Mouse (Mus musculus) ES-CJ7 (cell line): ENCODE data around the gene Atl2.

Source experiments
- DNase-seq: peaks from one replicate; pipeline ENCODE4 v3.0.0; 2011; ENCODE audit warnings: low read depth, low spot score

Atl2 gene

DNA sequence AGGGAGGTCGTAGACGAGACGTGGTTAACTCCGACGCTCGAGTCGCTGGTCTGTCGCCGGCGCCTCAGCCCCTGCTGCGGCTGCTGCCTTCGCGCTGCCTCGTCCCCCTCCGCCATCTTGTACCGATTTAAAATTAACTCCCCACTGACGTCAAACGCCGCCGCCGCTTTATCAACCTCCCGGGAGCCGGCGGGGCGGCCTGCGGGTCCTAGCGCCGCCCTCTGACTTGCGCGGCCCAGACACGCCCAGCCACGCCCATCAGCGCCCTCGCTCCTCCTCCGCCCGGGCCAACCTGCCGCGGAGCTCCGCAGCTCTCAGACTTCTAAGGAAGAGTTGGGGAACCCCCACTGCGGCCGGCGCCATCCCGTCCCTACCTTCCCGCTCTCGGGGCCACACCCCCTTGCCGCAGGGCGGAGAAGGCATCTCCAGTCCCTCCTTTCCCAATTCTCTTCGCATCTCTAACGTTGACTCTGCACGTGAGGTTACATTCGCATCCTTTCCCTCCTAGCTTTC is at the start of gene Atl2:
Atl2 (minus strand) TSS at position 213 of the 513 bp plus-strand sequence.
- peak; percentile 97 for DNase-seq

DNA sequence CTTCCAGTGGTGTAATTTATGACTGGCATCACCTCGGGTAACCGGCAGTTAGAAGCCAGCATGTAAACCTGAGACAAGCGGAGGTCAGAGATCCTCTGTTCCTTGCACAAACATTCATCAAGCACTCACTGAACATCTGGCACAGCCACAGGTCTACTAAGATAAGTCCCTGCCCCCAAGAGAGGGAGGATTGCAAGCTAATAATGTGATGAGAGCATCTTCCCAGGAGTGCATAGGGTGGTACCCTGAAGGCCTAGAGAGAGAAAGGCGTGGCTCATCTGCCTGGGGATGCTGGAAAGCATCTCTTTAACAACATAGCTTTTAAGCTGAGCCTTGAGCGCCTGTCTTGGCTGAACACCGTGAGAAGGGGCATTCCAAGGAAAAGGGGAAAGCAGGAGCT is 48.9 kb upstream of the Atl2 start:
- DNase-seq = no peak

DNA sequence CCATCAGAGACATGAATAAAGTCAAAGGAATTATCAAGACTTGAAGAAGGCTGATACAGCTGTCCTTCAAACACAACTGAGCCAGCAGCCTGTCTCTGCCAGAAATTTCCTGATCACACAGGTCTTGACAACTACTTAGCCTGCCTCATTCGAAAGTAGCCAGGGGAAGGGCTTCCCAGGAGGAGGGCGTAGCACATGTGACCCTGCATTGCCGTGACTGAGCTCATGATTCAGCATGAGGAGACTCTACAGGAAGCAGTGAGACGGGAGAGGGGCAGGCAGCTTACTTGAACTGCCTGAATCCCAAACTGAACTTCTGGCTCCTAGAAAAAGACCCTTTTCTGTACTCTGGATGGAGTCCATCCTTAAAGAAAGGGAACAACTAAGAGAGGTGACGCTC is 46.5 kb upstream of the Atl2 start:
- no peak for DNase-seq

DNA sequence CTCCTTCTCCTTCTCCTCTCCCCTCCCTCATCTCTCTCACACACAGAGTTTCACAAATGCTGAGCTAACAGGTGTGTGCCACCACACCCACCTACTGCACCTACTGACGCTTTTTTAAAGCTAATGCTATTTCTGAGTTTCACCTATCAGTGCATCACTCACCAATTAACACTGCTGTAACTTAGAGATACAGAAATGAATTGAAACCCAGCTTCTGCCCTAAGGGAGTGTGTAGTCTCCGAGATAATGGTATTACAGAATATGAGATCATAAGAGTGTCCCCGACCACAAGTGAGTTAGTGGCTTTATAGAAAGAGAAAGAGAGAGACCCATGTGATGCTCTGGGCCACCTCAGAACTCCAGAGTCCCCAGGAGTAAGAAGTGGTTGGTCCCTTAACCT is 43.2 kb upstream of the Atl2 start:
- DNase-seq = no peak

DNA sequence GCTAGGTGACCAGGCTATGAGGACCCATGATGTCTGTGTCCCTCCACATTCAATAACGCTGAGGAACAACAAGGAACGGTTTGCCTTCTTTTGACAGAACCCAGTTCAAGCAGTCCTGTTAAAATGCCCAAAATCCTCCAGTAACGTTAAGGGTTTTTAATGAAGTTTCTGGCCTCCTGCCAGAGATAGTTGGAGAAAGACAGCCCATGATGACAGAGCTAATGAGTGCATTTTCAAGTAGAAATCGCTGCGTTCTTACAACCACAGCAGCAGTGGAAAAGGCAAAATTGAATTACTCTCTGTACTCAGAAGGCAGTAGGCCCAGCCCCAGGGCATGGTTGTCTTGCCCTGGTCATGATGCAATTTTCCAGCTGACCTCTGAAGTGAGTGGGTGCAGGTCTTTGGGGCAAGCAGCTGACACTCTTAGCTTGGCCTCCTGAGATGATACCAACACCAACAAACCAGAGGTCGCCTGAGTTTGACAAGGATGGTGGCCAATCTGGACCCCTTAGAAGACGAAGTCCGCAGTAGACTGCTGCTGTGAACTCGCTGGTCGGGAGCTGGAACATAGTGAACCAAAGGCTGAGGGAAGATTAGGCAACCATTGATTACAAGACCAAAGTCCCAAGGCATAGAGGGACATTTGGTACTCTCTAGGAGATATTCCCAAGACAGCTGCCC is 42.1 kb upstream of the Atl2 start:
- DNase-seq = no peak

DNA sequence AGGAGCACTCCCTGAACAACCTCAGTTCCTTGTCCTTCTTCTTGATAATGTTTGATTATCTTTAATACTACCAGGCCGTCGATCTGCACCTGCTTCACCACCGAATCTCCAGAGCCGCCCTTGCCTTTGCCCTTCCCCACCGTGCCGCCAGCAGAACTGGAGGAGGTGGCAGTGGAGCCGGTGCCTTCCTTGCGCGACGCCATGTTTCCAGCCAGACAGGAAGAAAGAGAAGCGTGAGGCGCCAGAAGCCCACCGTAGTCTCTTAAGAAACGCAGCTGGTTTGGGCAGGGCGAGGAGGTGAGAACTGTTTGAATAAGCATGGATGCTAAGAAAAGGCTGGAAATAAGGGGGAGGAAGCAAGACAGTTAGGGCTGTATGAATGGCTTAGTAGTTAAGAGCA is 38.4 kb upstream of the Atl2 start:
- no peak for DNase-seq

DNA sequence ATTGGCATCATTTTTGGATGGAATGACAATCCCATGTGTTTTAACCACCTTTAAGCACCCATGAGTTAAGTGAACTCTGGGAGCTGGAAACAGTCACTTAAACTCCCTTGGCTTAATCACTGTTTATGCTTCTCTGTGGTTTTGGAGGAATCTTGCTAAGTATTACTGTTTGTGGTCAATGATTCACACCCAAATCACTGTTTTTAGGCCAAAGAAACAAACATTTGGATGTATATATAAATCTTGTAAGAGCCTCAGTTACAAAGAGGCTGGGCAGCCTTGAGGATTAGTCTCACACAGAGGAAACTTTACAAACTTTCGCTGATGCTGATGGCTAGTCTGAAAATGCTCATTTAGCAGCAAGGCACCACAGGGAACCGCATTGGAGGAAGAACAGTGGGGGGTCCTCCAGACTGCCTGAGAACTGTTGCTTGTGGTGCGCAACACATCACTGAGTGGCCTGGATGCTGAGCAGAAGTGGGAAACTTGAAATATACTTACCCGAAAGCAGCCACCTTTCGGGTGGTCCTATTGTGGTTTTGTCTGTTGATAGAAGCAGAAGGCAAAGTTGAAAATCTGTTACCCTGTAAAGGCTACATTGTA is 36.9 kb upstream of the Atl2 start:
- DNase-seq = peak; percentile 12

DNA sequence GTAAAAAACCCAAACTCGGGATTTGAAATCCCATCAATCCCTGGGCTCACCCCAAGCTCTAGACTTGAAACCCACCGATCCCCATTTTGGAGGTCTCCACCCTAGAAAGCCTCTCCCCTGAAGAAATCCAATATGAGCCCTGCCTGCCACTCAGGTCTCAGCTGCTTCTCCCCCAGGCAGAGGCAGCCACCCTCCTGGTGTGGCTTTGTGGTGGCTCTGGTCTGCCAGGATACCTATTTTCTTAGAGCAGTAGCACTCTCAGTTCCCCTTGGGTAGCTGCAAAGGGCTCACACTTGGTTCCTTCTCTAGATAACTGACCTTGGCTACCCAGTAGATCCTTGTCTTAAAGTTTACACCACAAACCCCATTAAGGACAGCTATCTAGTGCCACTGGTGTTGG is 31.2 kb upstream of the Atl2 start:
- no peak for DNase-seq

DNA sequence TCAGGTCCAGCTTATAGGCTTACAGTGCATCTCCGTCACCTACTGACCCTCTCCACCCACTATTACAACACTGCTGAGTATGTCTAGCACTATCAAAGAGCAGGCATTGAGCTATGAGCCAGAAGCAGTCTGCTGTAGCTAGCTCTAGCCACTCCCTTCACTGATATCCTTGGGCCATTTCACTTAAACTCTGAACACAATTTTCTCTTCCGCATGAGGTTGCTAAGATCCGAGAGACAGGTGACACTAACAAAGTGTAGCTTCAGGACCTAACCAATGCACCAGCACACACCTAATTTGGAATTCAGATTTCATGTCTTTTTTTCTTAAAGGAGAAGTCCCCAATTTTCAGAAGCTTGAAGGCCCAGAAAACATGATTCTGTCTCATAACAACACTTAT is 30.6 kb upstream of the Atl2 start:
- DNase-seq = no peak

DNA sequence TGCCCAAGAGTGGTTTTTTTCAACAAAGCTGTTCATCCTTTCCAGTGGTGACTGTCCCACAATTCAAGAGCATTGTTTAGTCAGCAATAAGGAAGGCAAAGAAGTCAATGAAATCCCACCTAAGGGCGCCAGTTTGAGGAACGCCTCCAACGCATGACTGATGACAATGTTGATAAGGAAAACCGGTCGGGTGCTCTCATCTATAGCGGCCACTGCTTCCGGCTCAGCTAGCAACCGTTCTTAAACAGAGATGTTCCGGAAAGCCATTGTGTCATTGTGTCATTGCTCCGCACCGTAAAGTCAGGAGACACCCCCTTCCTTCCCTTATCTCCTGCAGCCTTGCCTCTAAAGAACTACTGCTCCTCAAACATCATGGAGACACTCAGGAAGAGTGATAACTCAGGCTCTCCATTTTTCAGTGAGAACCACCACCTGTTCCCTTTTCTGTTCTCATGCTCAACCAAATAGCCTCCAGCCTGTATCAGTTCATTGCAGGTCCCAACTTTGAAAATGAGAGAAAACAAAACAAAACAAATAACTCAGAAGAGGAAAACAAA is 30.0 kb upstream of the Atl2 start:
- DNase-seq = no peak

DNA sequence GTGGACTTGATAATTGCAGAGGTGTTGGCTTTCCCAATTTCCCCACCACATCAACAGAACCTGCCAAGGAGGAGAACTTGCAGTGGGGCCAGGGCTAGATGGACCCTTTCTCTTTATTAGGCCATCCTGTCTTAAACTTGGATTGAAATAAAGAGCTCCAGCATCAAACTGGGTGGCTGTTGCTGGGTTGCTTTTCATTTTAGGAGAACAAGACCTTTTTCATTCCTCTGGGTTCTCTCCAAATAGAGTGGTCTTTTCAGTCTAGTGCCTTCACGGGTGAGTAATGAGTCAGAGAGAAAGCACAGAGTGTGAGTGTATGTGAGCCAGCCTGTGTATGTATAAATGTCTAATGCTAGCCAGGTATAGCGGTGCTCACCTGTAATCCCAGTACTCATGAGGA is 24.4 kb upstream of the Atl2 start:
- no peak for DNase-seq

DNA sequence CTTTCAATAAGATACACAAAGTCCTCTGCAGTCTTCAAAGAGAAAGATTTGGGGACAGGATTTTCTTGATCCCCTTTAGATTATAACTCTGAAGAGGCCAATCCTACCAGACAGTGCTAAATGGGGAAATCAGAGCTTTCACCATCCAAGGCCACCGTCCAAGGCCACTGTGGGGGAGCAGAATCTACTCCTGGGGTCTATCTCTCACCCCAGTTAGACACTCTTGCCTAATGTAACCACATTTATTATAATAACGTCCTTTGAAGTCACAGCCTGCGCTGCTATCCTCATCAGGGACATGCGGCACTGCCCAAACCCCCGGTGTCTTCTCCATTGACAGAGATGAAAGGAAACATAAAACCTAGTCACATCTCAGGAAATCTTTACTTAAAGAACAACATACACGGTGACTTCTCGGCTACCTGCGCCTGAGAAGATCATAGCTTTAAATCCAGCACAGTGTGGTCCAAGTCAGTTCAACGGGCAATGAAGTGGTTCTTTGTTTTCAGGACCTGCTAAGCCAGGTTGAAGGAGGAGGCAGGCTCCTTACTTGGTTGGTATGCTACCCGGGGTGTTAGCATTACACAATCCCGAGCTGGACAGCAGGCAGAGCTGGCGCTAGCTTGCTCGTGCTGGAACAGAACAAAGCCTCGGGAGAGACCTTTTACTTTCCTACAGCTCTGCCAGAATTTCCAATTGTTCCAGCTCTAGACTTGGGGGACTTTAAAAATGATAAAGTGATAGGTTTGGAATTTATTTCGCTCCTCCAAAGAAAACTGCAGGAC is 23.8 kb upstream of the Atl2 start:
- no peak for DNase-seq

DNA sequence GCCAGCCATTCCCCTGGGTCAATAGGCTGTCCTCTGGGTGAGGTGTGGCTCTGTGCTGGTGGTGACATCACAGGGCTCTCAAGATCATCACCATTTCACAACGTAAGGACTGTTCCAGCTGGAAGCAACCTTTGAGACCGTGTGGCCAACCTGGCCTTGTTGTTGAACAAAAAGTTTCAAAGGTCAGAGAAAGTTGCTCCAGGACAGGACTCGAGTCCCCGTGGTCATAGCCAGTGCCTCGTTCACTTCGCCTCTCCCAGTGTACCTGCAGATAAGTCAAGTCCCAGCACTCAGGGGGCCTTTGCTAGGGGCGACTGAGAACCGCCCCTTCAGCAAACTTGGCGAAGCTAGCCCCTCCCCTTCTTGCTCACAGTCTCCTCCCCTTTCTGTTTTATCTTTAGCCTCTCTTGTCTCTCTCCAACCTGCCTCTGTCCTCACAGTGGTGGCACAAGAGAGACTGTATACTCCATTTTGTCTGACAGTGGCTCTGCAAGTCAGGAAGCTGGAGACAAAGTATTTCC is 22.6 kb upstream of the Atl2 start:
- no peak for DNase-seq

DNA sequence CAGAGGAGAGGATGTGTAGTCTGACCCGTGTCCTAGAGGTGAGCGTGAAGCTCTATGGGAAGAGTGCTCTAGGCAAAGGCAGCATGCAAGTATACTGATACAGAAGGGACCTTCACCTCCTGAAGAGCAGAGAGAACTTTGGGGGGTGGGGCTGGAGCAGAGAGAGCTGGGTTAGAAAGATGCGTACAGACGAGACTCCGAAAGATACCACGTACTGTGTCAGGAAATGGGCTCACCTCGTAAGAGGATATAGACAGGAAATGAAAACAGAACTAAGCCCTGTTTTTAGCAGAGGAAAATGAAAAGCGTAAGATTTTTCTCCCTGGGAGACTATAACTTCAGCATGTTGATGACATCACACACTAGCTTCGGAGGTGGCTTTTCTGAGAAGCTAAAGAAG is 21.1 kb upstream of the Atl2 start:
- no peak for DNase-seq

DNA sequence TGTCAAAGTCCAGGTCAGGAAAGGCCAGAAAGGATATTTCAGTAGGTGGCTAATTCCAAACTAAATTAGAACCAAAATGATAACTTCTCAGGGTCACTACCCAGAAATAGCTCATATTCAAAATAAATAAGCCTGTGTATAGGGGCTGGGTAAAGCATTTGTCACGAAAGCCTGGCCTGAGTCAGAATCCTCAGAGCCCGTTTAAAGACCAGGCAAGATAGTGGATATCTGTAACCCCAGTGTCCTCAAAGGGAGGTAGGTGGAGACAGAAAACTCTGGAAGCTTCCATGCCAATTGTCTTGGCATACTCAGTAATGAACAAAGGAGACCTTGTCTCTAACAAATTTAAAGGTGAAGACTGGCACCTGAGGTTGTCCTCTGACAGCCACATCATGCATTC is 16.3 kb upstream of the Atl2 start:
- no peak for DNase-seq

DNA sequence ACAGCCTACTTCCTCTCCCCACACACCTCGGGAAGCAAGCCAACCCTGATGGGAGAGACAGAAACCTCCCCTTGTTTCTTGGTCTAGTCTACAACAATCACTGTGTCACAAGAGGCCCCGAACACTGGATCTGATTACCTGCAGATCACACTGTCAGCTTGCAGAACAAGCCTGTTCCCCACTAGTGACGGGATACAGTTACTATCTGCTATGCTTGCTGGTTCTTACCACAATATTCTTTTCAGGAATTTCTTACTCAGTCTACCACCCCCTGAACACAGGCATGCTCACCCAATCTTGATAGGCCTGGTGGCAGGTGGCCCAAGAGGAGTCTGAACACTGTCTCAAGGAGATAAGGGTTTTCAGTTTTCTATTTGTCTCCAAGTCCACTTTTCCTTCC is 15.8 kb upstream of the Atl2 start:
- DNase-seq = no peak

DNA sequence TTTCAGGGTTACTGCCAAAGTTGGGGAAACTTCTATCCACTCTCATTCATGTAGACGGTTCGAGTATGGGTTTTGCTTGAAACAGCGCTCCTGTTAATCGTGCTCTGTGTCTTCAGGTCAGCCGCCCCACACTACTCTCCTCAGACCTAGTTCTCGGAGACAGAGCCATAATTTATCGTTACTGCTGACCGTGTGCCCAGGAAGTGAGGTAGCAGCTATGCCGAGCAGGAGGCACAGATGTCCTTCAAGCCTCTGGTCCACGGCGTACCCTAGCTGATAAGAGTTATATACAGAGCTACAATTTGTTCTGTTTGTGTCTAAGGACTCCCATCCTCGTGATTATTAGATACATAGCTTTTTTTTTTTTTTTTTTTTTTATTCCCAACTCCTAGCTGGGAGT is 13.6 kb upstream of the Atl2 start:
- DNase-seq = no peak

DNA sequence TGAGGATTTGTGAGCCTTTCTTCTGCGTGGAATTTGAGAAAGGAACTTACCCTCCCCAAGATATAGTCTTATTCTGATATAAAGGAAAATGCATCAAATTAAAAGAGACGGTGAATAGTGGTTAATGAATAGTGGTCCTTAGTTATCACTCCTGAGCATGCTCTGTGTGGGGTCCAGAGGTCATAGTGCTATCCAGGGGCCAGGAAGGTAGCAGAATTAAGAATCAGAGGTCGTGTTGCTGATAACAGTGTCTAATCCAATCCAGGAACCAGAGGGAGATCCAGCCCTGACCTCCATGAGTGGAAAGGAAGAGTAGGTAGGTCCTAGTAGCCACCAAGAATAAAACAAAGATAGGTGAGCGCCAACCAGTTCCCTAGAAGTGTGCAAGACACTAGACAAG is 11.8 kb upstream of the Atl2 start:
- DNase-seq = no peak

DNA sequence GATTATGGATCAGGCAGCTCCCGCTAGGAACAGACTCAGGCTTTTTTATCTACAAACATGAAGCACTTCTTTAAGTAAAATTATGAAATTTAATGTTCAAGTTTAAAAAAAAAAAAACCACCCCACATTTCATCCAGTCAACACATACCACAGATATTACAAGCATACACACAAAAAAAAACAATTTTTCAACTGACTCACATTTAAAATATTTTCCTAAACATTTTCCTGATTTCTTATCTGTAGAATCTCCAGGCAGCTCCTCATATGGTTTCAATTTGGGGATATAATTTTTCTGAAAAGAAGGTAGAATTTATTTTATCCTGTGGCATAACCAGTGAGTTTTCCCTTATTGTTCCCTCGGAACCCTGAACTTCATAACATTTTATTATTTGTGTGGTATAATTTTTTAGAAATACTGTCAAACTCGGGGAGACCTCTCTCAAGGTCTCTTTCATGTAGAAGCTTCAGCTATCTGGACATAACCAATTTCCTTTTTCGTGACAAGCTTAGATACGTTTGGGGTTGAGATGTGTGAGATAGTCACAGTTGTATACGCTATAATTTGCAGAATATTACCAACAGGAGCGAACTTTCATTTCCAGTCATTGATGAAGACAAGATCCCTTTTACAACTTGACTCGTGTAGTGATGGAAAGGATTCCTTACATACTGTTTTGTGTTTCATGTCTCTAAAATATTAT is 11.0 kb upstream of the Atl2 start:
- no peak for DNase-seq

DNA sequence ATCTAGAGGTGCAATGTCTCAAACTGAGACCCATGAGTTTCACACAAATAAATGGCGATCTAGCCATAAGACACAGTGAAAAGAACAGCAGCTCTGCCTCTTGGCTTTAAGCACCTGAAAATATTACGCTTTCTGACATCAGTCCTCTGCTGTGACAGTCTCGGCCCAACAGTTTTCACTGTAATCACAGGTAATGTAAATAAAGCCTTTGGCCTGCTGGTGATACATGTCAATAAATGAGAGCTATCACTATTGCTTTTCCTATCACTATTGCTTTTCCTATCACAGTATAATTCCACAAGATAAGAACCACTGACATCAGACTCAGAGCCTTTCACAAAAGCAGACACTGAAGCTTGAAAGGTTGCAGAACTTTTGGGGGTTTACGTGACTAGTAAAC is 8.7 kb upstream of the Atl2 start:
- no peak for DNase-seq

DNA sequence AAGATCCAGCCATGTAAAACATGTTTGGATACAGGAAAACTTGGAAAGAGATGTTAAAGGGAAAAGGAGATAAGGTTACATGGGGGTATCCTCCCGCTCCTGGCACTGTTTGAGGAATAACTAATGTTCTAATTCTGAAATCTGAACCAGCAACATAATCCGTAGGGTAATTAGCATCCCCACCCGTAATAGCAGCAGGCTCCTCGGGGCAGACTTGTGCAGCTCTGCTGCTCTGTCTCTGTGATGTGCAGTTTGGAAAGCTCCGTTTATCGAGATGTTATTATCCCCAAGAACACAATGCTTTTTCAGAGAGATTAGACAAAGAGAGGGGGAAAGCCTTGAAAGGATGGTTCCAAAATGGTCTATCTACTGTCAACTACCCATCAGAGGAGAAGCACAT is 5.3 kb upstream of the Atl2 start:
- DNase-seq = no peak
